Mouse (Mus musculus) natural killer cell, adult 2 months (primary cell): ENCODE measurements around the gene Pabpc1l.
A peak's percentile ranks its signal among the peaks of the same experiment; 100 is the strongest.

Experiments used
- DNase-seq, 2 experiments: peaks; one replicate each; pipeline ENCODE4 v3.0.0; 2022; ENCODE audit warnings: low spot score in 2 of 2

Pabpc1l gene

GRCm38 (mm10) chr2:164083609-164084341 lies 58.5 kb downstream of the Pabpc1l start:
- DNase-seq: peak; percentile 74 to 85

GRCm38 (mm10) chr2:164084342-164084700 lies 59.1 kb downstream of the Pabpc1l start:
- peak; percentile 58 to 72 for DNase-seq

- DNase-seq: no peak
Observed at GRCm38 (mm10) chr2:164087416-164088017, 62.3 kb downstream of the Pabpc1l start.

DNA sequence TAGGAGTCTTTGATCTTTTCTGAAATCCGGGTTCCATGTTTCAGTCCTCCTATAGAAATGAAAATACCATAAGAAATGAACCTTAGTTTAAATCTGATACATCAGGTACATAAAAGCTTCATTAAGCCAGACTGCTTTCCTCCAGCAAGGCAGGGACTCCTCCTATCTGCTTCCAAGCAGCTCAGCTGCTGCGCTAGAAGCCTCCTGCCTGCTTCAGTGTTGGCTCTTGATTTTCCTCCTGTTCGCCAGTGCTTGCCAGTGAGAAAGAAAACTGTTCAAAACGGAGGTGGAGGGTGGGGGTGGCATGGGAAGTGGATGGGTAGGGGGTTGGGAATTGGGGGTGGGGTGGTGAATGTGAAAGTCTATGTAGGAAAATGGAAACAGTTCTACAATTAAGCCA lies 64.3 kb downstream of the Pabpc1l start:
- DNase-seq: no peak

DNA sequence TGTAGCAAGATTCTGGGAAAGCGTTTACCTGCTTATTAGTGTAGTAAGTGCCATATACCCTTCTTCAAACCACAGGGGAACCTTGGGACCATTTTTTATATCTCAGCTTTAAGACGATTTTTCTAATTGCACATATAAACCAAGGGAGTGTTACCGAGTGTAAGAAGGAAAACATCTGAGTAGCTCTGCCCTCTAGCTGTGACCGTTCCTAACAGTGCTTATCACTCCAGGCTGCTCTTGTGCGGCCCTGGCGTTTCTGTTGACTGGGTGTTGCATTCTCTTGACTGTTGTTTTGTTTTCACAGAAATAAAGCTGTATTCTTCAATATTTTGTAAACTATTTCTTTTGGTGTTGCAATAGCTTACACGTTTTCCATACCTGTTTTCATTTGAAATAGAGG lies 68.9 kb downstream of the Pabpc1l start:
- no peak for DNase-seq

DNA sequence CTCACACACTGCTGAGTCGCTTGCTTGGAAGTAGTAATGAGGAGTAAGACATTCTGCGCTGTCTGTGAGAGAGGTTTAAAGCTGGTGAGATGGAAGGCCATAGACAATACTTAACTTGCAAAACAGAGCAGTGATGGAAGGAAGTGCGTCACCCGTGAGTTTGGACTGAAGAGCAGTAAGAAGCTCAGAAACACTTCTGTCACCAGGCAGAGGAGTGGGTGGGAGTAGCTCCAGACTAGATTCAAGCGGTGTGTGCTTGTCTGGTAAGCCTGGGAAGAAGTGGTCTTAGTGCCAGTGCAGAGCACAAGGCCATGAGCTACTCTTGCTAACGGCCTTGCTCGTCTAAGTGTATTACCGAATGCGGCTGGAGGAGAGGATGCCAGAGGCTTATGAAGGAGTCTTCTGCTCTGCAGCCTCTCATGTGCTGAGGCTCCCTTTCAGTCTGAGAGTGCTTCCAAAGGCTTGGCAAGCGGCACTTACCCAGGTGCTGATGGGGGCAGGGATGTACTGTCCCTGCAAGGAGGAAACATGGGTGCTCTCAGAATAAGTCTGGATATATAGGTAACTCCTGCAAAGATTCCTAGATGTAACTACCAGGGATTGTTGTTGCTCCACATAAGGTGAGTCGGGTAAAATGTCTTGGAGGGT lies 73.5 kb downstream of the Pabpc1l start:
- no peak for DNase-seq
